Mouse (Mus musculus): ENCODE data around the gene Zfp750.

DNA sequence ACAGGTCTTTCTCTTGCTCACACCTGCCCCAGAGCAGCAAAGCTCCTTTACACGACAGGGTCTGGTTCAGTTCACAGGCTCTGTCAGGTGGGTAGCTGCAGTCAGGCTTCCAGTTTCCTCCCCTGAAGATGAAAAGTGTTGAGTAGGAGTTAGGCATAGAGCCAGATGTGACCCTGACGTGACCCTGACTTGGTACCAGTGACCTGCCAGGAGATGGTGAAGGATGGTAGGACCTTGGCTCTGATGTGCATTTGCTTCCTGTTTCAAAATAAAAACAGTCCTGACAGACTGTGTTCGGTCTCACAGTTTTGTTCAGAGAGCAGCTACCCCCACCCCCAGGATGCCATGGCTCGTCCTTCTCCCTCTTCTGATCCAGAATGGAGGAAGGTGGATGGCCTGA is 23.3 kb upstream of the Zfp750 start:
- TF ChIP-seq CTCF (conservative IDR thresholded peaks at IDR 0.05; ENCODE audit: low read length) (no peak), POU5F1 (IDR thresholded peaks at IDR 0.05; ENCODE audit: borderline replicate concordance, low read length) (no peak), NANOG (IDR thresholded peaks at IDR 0.05; ENCODE audit: borderline replicate concordance, low read length) (no peak)
